Mouse (Mus musculus) ovary, adult 10 weeks (tissue): ENCODE measurements around the gene Mycbp. TPM values are rescaled to one million over a fixed set of nuclear protein-coding genes. Genes with fewer than 3 reads are reported as not detected.

Experiments used
- polyA plus RNA-seq: library from polyadenylated mRNA; stranded (reverse); fragments of 350-450 nt; fragmentation: Illumina TruSeq; extraction: RNeasy Lipid Tissue Mini Kit (QIAGEN cat#74804); gene quantifications from one replicate; pipeline ENCODE4 v1.2.3, GENCODE M21; 2014

Mycbp gene
- 90.5 TPM for polyA plus RNA-seq

DNA sequence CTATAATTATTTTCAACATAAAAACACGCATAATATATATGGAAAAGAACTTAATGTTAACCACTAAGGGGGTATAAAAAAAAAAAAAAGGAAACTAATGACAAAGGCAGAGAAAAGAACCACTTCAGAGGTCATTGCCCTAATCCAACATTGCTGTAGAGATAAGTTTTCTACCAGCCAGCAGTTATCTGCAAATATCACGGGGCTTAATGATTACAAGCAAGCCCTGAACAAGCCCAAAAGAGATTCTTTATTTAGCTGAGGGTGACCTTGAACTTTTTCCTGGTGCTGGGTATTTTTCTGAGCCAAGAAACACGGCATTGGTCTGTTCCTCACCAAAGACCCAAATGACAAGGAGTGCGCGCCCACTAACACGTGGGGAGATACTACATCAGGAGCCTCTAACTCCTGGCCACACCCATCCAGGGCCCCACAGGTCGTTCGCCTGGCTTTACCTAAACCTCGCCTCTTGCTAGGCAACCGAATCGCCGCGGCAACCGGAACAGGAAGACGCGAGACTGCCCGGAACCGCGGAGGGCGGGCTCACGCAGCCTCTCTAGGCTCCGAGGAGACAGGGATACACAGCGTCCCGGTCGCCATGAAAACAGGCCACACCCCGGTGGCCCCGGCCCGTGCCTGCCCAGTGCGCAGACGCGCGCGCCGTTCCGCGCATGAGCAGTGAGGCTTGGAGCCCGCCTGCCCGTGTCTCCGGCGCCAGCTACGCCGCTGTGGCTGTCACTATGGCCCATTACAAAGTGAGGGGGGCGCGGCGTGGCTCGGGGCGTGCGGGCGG, at the start of gene Mycbp:
Gene Mycbp, plus strand, starts transcription at position 500 of the 793 bp plus-strand sequence.

GRCm38 (mm10) chr4:123859379-123859778, 45.3 kb upstream of the Mycbp start, which contains the start of gene 4933427I04Rik:
Gene 4933427I04Rik, plus strand, starts transcription at chr4:123859679.

GRCm38 (mm10) chr4:123916748-123917547, 12.3 kb downstream of the Mycbp start, which contains the start of gene Rragc:
Gene Rragc, plus strand, starts transcription at chr4:123917446.

DNA sequence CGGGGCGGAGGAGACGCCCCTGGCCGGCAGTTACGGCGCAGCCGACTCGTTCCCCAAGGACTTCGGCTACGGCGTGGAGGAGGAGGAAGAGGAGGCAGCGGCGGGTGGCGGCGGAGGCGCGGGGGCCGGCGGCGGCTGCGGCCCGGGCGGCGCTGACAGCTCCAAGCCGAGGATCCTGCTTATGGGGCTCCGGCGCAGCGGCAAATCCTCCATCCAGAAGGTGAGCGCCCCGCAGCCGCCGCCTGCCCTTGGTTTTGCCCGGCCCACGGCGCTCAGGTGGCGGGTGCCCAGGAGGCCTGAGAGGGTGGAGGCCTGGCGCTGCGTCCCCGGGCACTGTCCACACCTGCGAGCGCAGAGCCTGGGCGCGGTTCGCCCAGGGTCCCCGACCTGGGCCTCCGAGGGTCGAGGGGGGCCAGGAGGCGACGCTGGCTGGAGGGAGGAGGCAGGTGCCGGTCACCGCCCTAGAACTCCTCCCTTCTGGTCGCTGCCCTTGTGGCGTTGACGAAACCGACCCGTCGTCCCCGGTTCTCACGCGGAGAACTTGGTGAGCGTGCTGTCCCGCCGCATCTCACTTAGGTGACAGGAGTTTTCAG, 13.0 kb downstream of the Mycbp start, which contains the start of gene 4930535I16Rik:
Gene 4930535I16Rik, minus strand, starts transcription at position 475 of the 593 bp plus-strand sequence.

Other genes with a start within 250 kb of the Mycbp start
- 316 TPM for gene Macf1, start 220.5 kb upstream of the Mycbp start, polyA plus RNA-seq
- 15.2 TPM for gene Ndufs5, start 186.6 kb upstream of the Mycbp start, polyA plus RNA-seq
- 114 TPM for gene Akirin1, start 154.5 kb upstream of the Mycbp start, polyA plus RNA-seq
- 2.9 TPM for gene Rhbdl2, start 117.0 kb upstream of the Mycbp start, polyA plus RNA-seq
- gene 4933427I04Rik, start 45.2 kb upstream of the Mycbp start, polyA plus RNA-seq: not detected
- 353 TPM for gene Rragc, start 12.6 kb downstream of the Mycbp start, polyA plus RNA-seq
- not detected for gene 4930535I16Rik, start 13.2 kb downstream of the Mycbp start, polyA plus RNA-seq